Mouse (Mus musculus): ENCODE data around the gene Lbp.
A peak's percentile ranks its signal among the peaks of the same experiment; 100 is the strongest.

The Lbp gene

DNA sequence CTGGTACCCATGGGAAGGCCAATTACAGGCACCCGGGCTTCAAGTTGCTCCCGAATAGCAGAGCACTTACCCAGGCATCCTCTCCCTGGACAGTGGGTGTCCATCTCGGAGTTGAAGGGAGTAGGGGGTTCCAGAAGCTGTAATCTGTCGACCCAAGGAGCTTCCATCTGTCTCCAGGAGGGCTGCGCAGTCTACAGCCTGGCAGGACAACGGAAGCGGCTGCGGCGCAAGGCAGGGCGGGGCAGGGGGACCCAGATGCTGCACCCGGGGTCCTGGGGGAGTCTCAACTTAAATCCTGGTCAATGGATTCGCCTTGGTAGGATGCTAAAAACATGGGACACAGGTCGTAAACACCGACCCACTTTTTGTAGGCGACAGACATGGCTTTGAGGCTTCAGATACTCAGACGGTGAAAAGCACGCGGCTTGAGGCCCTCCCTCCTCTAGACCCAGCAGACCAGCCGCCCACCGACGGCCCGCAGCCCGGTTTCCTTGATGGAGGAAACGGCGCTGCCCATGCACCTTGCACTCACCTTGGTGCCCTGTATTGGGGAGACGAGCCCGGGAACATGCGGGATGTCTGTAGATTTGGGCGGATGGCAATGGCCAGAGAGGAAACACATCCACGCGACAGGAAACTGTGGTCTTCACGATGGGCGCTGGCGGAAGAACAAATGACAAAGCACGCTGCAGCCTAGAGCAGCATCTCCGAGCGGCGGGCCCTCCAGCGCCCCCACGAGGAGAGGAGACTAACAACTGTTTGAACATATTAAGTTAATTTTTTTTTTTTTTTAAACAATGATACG is 54.8 kb downstream of the Lbp start:
- DNase-seq (ENCODE audit: low spot score in 2 of 2): peak; percentile 81 to 92

DNA sequence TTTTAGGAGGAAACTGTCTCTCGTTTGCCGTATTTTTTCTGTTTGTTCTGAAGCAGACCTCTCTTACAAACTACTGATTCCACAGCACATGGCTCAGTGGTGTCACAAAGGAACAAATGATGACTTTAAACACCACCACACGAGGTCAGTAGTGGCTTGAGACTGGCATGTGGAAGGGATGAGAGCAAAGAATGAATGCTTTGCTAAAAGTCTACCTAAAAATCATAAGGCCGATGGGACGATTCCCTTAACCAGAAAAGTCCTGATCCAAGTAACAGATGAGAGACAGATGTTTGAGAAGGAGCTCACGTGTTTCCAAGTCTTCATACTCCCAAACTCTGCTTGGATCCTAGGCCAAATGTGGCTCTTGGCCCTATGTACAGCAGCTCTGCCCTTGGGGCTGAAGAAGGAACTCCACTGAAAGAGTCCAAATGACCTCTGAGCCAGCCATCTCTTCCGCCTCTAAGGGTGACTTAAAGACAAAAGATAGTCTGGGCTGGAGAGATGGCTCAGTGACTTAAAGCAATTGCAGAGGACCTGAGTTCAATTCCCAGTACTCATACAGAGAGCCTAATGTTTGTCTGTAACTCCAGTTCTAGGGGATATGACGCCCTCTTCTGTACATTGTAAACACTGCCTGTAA is 55.5 kb downstream of the Lbp start:
- DNase-seq (ENCODE audit: low spot score in 2 of 2): peak in 1 of 2 experiments; percentile 59

DNA sequence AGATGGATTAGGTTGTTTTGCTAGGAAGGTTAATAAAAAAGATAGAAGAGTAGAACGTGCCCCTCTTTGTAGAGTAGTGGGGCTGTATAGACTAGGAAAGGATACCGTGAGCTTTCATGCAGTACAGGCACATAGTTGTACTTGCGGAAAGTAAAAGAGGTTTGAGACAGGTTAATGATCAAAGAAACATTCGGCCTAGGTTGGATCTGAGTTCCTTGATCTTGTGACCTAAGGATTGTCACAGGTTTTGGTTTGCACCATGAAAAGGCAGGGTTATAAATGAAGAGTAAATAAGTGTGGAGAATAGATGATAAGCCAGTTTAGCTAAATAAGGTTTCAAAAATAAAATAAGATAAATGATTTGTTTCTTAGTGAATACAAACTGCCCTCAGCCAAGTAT is 57.9 kb downstream of the Lbp start:
- no peak for DNase-seq (ENCODE audit: low spot score in 2 of 2)

DNA sequence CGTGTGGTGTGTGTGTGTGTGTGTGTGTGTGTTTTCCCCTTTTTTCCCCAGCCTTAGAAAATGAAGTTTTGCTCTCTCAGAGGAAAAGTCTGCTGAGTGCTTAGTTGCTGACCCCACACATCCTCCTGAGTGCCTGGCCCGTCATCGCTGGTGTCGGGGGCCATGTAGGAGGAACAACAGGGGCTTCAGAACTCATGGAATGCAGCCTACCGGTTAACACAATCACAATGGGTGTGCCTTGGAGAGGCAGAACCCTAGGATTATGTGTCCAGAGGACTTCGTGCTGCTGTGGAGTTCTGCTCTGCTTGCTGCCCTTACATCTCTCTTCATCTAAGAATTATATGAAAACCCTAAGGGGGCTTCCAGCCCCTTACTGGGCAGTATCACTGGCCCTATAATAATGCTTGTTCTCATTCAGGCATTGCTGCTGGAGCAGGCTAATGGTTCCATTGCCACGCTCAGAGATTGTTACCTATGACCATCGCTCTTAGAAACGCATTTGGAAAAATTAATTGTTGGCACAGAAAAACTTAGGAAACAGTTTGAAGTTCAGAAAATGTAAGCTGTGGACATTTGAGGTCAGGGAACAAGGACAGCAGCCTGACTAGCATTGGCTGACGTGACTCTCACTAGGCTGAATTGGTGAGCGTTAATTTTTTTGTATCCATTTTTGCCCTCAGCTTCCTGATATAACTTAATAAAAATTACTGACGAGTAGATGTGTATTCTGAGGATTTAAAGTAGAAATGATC is 59.0 kb downstream of the Lbp start:
- DNase-seq (ENCODE audit: low spot score in 2 of 2): peak in 1 of 2 experiments; percentile 49

DNA sequence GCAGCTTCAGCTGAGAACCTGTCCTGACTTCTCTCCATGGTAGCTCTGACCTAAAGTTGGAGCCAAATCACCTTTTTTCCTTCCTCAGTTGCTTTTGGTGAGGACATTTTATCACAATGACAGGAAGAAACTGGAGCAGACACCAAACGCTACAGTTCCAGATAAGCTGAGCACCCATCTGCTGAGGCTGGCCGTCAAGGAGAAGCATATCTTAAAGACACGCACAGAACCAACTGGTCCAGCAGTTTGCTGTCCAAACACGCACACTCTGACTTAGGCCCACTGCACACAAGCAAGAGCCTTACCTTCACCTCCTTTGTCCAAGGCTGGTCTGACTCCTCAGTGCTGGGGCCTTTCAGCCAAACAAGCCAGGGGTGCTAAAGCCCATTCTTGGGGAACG is 61.4 kb downstream of the Lbp start:
- peak in 1 of 2 experiments; percentile 53 for DNase-seq (ENCODE audit: low spot score in 2 of 2)

DNA sequence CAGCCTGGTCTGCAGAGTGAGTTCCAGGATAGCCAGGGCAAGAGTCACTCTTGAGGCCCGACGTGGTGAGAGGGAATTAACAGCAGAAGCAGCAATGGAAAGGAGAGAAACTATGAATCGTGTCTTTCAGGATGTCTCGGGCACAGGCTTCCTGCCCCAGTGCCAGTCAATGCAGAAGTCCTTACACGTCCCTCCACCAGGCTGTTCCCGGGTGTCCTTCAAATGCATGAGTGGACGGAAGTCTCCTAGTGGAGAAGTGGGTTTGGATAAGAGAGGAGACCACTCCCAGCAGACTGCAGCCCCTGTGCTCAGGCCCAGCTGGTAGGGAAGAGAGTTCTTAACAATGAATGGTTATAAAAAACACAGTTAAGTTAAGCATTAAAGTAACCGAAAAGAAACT is 62.0 kb downstream of the Lbp start:
- peak in 1 of 2 experiments; percentile 53 for DNase-seq (ENCODE audit: low spot score in 2 of 2)

DNA sequence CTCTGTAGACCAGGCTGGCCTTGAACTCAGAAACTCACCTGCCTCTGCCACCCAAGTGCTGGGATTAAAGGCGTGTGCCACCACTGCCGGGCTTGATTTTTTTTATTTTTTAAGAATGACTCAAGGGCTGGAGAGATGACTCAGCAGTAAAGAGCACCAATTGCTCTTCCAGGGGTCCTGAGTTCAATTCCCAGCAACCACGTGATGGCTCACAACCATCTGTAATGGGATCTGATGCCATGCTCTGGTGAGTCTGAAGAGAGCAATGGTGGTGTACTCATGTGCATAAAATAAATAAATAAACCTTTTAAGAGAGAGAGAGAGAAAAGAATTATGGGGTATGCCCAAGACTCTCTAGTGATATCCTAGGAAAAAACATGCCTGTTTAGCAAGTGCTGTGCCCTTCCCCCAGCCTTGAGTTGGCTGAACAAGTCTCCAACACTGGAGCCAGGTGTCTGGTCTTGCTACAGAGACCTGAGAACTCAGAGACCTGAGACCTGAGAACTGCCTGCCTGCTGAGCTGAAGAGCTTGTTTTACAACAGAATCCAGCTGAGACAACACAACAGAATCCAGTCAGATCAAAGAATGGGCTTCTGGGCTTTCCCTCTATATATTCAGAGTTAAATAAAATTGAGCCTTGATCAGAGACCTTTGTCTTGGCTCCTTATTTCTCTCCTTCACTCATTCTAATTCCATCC is 63.3 kb downstream of the Lbp start:
- DNase-seq (ENCODE audit: low spot score in 2 of 2): no peak

DNA sequence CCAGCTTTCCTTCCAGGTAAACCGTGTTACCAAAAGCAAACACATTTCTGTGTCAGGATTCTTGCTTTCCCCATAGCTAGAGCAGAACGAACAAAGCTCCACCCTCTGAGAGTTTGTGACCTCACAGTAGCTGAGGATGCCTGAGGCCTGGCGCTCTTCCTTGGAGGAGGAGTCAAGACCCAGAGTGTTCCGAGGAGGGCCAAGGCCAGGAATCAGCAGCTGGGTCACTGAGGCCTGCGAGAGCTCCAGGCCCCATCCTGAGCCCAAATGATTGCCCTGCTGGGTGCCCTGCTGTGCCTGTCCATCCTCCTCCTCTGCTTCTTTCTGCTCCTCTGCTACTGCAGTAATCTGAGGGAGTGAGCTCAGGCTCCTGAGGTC is 63.9 kb downstream of the Lbp start:
- DNase-seq (ENCODE audit: low spot score in 2 of 2): peak in 1 of 2 experiments; percentile 57

DNA sequence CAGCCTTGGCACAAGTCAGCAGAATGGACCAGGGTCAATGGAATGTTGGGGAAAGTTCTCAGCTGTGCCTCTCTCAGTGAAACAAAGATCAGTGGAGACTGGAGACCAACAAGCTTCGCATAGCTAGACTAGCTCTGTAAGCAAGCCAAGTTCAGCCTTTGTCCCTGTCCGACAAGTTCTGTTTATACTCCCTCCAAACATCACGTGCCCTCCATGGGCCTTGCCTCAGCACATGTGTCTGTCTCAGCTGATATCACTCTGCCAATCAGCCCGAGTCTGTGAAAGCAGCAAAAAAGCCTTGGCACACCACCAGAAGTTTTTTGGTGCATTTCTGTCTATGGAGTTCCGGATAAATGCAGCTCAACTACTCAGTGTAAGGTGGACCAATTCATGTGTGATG is 66.8 kb downstream of the Lbp start:
- peak; percentile 47 to 60 for DNase-seq (ENCODE audit: low spot score in 2 of 2)

DNA sequence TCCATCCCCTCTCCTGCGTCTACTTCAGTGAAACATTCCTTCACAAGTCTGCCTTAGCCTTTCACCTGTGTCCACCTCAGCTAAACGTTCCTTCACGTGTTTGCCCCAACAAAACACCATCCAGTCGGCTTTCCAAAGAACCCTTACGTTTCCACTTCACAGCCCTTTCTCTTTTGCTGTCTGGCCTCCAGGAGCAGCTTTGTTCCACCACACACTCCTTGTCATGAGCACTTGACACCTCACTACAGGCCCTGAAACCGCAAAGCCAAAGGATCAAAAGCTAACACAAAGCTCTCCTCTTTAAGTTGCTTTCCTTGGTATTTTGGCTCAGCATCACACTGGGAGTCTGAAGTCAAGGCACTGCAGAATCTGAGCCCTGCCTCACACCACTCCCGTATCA is 67.2 kb downstream of the Lbp start:
- no peak for DNase-seq (ENCODE audit: low spot score in 2 of 2)

DNA sequence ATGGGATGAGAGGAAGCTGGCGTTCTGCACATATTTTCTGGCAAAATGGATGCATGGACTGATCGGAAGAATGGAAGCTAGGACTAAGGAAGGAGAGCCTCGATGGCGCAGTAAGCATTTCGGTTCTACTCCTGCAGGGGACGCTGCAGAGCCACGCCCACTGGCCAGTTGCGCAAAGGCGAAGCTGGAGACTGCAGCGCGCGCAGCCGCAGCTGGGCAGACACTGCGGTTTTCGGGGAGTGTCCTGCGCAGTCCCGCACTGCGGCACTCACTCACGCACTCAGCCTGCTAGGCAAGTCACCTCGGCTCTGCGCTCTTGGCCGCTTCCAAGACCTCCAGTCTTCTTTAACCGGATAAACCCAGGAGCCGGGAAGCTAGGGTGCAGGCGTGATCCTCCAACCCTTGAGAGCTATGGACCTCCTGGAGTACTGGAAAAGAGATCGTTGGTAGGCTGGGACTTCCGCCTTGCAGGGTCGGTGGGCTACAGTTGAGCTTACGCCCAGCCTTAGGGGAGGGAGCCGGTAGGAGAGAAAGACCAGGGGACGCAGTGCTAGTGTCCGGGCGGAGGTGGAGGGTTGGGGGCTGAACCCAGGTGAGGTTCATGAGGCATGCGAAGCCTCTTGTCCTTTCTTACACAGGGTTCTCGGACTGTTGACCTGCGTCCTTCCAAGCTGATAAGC is 69.3 kb downstream of the Lbp start, which contains the start of gene Snhg11:
Gene Snhg11, plus strand, starts transcription at position 196 of the 680 bp plus-strand sequence.
- peak; percentile 35 to 67 for DNase-seq (ENCODE audit: low spot score in 2 of 2)

DNA sequence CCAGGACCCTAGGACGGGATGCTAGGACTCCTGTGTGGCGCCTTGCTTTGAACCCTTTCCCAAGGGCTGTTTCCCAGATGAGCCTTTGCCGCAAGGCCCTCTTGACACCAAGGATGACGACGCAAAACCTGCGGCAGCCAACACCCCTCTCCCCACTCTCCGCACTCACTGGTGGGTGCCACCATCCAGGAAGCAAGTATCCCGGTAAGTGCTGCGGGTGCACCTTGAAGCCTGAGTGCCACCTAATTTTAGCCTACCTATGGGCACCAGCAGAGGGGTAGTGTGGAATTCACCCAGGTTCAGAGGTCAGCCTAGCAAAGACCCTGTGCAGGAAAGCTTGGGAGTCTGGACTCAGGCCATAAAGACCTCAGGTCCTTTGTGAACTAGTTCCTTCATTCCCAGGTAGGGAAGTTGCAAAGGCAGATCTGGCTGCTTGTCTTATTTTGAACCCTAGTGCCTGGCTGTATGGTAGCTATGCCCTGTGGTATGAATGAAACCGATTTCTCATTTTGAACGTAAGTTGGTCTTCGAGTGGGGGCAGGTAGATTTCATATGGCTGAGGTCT is 69.9 kb downstream of the Lbp start:
- DNase-seq (ENCODE audit: low spot score in 2 of 2): no peak

DNA sequence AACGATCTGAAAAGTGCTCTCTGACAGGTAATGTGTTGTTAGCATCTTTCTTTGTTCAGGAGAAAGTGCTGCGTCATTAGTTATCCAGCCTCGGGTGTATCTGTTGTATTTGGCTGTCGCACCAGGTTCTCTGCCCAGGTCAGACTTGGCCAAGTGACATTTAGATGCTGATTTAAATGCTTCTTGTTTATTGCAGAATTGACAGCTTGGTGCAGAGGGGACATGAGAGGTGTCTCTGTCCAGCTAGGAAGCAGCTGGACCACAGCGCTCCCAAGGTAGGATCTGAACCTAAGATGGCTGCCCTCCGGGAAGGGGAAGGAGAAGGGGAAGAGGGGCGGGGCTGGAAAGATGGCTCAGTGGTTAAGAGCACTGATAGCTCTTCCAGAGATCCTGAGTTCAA is 70.5 kb downstream of the Lbp start:
- DNase-seq (ENCODE audit: low spot score in 2 of 2): no peak

DNA sequence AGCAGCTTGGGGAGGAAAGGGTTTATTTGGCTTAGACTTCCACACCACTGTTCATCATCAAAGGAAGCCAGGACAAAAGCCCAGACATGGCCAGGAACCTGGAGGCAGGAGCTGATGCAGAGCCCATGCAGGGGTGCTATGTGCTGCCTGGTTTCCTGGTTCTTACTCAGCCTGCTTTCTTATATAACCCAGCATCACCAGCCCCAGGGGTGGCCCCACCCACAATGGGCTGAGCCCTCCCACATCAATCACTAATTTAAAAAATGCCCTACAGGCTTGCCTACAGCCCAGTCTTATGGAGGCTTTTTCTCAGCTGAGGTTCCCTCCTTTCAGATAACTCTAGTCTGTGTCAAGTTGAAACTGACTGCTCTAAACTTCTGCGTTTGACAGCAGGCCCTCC is 71.5 kb downstream of the Lbp start:
- DNase-seq (ENCODE audit: low spot score in 2 of 2): peak in 1 of 2 experiments; percentile 54

DNA sequence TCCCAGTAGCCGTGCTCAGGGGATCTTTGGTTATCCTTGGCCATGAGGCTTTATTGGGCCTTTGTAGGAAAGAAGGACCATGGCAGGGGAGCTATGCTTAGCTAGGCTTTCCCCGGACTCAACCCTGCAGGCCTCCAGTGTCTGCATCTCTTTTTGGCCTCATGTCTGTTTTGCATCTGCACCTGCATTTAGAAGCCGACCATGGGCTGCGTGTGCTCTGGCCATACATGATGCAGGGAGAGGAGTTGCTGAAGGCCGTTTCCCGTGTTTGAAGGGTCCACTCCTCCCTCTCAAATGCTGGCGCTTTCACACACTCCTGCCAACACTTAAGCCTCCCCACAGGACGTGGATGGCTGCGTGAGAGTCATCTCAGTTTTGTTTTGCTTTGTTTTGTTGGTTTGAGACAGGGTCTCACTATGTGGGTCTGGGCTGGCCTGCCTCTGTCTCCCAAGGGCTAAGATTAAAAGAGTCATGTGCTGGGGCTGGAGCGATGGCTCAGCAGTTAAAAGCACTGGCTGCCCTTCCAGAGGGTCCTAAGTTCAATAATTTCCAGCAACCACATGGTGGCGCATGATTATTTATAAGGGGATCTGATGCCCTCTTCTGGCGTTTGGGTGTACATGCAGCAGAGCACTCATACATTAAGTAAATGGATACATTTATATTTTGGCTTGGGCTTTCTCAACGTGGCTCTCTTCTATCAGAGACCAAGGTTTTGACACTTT is 73.2 kb downstream of the Lbp start:
- peak; percentile 51 to 73 for DNase-seq (ENCODE audit: low spot score in 2 of 2)

Measured in spleen, postnatal 4 days (tissue).